Mouse (Mus musculus) ES-E14 (cell line): ENCODE results near the gene Lmo1. TPM values are rescaled to one million over a fixed set of nuclear protein-coding genes. Genes with fewer than 3 reads are reported as not detected.

Experiments used
- DNase-seq: peaks from one replicate; pipeline ENCODE4 v3.0.0-alpha.2; 2013; ENCODE audit warnings: low read depth, low spot score
- H3K27ac ChIP-seq: 2 replicates; pipeline ENCODE4 v1.5.1; 2012; ENCODE audit warnings: low read depth, mild to moderate bottlenecking, low read length, moderate library complexity, mixed read lengths; ENCODE audit not compliant: poor library complexity, insufficient read depth, severe bottlenecking
- H3K36me3 ChIP-seq: 2 replicates; pipeline ENCODE4 v1.6.1; 2012; ENCODE audit warnings: mild to moderate bottlenecking, low read length, moderate library complexity, mixed read lengths; ENCODE audit not compliant: control insufficient read depth, poor library complexity, insufficient read depth, severe bottlenecking
- H3K4me1 ChIP-seq, 2 experiments: fragments of 150-350 bp in 1 of 2; sonication (generic) in 1 of 2; 2 replicates each; pipeline ENCODE4 v1.6.1; 2012; ENCODE audit warnings: low read length in 2 of 2, mild to moderate bottlenecking in 1 of 2, mixed read lengths in 1 of 2; ENCODE audit not compliant: control insufficient read depth in 2 of 2, insufficient read depth in 2 of 2, poor library complexity in 1 of 2
- H3K4me3 ChIP-seq, 2 experiments: fragments of 150-350 bp in 1 of 2; sonication (generic) in 1 of 2; 2 replicates each; pipeline ENCODE4 v1.5.1; 2012; ENCODE audit warnings: low read length in 2 of 2, low read depth in 1 of 2, mild to moderate bottlenecking in 1 of 2, mixed read lengths in 1 of 2; ENCODE audit not compliant: insufficient read depth in 1 of 2, poor library complexity in 1 of 2, severe bottlenecking in 1 of 2
- H3K9ac ChIP-seq: 2 replicates; pipeline ENCODE4 v1.6.1; 2012; ENCODE audit warnings: low read depth, mild to moderate bottlenecking, low read length, mixed read lengths; ENCODE audit not compliant: poor library complexity, insufficient read depth, severe bottlenecking
- H3K9me3 ChIP-seq: fragments of 150-350 bp; sonication (generic); 2 replicates; pipeline ENCODE4 v1.6.1; 2012; ENCODE audit warnings: low read depth, mild to moderate bottlenecking, low read length; ENCODE audit not compliant: control insufficient read depth, insufficient read depth
- CHD2 ChIP-seq: IDR thresholded peaks from 2 replicates; pipeline ENCODE4 v1.6.1; 2014; ENCODE audit warnings: mild to moderate bottlenecking, low read depth, low read length, inconsistent platforms
- HCFC1 ChIP-seq: IDR thresholded peaks from 2 replicates; pipeline ENCODE4 v1.6.1; 2012; ENCODE audit warnings: low read length, inconsistent platforms, borderline replicate concordance; ENCODE audit not compliant: insufficient read depth
- MAFK ChIP-seq: IDR thresholded peaks from 2 replicates; pipeline ENCODE4 v1.6.1; 2014; ENCODE audit warnings: mild to moderate bottlenecking, low read depth, low read length, inconsistent platforms; ENCODE audit not compliant: insufficient read depth
- ZC3H11A ChIP-seq: IDR thresholded peaks from 2 replicates; pipeline ENCODE4 v1.6.1; 2012; ENCODE audit warnings: low read depth, mild to moderate bottlenecking, inconsistent platforms, low read length, borderline replicate concordance
- ZNF384 ChIP-seq: IDR thresholded peaks from 2 replicates; pipeline ENCODE4 v1.6.1; 2012; ENCODE audit warnings: low read depth, low read length, inconsistent platforms
- in situ Hi-C, 2 experiments: fragments of 600-800 bp; cut with MboI; formaldehyde crosslinking; loops; one replicate each; pipeline ENCODE4 v1.15.1; 2025; ENCODE audit warnings: low sequenced_read_pairs in 2 of 2, inconsistent platforms in 1 of 2; ENCODE audit not compliant: unreplicated experiment in 2 of 2
- total RNA-seq: library from RNA; depleted of rRNA; stranded (reverse); fragments of 300-350 nt; gene quantifications from 2 replicates; pipeline ENCODE4 v1.2.3, GENCODE M21; 2012

The Lmo1 gene
- total RNA-seq, 1 experiment, result 1.6 TPM

DNA sequence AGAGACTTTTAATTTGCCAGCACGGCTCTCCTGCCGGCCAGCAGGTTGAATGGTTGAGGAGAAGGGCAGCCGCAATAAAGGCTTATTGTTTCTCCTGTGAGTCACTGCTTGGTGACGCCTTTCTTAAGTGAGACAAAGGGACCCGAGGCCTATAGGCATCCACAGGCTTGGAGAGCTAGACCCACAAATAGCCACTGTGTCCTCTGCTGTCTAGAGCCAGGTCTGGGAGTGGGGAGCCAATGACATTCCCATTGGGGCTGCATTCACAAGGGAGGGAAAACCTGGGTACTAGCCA lies 43.9 kb upstream of the Lmo1 start:
- Histone ChIP-seq H3K4me1 (no peaks in the 10 kb centered on the region), H3K27ac (no peak overlapping the region), H3K4me3 (no peak overlapping the region), H3K36me3 (no peaks in the 10 kb centered on the region), H3K9ac (no peak overlapping the region), H3K9me3 (no peaks in the 10 kb centered on the region)
- TF ChIP-seq ZC3H11A (no peak), HCFC1 (no peak), ZNF384 (no peak), MAFK (no peak), CHD2 (no peak)
- in situ Hi-C loops, result no loop called here
- DNase-seq, result no peak

- DNase-seq, result peak; percentile 72
- H3K9me3 ChIP-seq, result no peaks in the 10 kb centered on the region
- no peak overlapping the region for H3K27ac ChIP-seq
- no peaks in the 10 kb centered on the region for H3K4me1 ChIP-seq
- in situ Hi-C loops, result no loop called here
- no peaks in the 10 kb centered on the region for H3K36me3 ChIP-seq
- no peak overlapping the region for H3K4me3 ChIP-seq
- H3K9ac ChIP-seq, result no peak overlapping the region
- TF ChIP-seq HCFC1 (no peak), ZC3H11A (no peak), ZNF384 (no peak), CHD2 (no peak), MAFK (no peak)
Measured at GRCm38 (mm10) chr7:109218130-109218976, 43.3 kb upstream of the Lmo1 start.

GRCm38 (mm10) chr7:109209804-109210203 lies 34.8 kb upstream of the Lmo1 start:
- Histone ChIP-seq H3K9me3 (no peaks in the 10 kb centered on the region), H3K27ac (no peak overlapping the region), H3K36me3 (no peaks in the 10 kb centered on the region), H3K4me1 (no peaks in the 10 kb centered on the region), H3K4me3 (no peak overlapping the region), H3K9ac (no peak overlapping the region)
- in situ Hi-C loops, result no loop called here
- no peak for DNase-seq
- TF ChIP-seq ZC3H11A (no peak), CHD2 (no peak), HCFC1 (no peak), MAFK (no peak), ZNF384 (no peak)

DNA sequence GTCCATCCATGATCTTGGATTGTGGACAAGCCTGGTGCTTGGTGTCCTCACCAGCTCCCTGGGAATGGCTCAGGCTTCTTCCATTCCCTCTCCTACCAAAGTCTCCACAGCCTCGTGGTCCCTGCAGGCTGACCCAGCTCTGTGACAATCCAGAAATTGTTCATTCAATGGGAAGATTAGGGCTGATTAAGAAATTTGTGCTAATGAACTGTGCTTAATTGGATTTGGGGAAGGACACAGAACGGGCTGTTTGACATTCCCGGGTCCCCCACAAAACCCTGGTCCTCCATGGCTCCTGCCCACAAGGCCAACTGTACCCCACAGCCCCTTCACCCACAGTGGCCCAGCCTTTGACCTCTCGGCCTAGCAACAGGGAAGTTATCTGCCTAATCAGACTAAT lies 32.8 kb upstream of the Lmo1 start:
- no peaks in the 10 kb centered on the region for H3K36me3 ChIP-seq
- in situ Hi-C loops, result no loop called here
- DNase-seq, result no peak
- H3K9me3 ChIP-seq, result no peaks in the 10 kb centered on the region
- H3K27ac ChIP-seq, result no peak overlapping the region
- no peaks in the 10 kb centered on the region for H3K4me1 ChIP-seq
- no peak overlapping the region for H3K4me3 ChIP-seq
- H3K9ac ChIP-seq, result no peak overlapping the region
- TF ChIP-seq MAFK (no peak), CHD2 (no peak), ZNF384 (no peak), HCFC1 (no peak), ZC3H11A (no peak)

- DNase-seq, result no peak
- Histone ChIP-seq H3K9ac (no peak overlapping the region), H3K27ac (no peak overlapping the region), H3K4me1 (no peaks in the 10 kb centered on the region), H3K36me3 (no peaks in the 10 kb centered on the region), H3K4me3 (no peak overlapping the region), H3K9me3 (no peaks in the 10 kb centered on the region)
- in situ Hi-C loops, result no loop called here
- TF ChIP-seq ZNF384, result no peak
- no peak for TF ChIP-seq CHD2
- no peak for TF ChIP-seq ZC3H11A
- no peak for TF ChIP-seq HCFC1
- no peak for TF ChIP-seq MAFK
Measured at GRCm38 (mm10) chr7:109206358-109206757, 31.4 kb upstream of the Lmo1 start.
